9 mouse cellular contexts compared by ENCODE assay signal in the genomic region with DNA sequence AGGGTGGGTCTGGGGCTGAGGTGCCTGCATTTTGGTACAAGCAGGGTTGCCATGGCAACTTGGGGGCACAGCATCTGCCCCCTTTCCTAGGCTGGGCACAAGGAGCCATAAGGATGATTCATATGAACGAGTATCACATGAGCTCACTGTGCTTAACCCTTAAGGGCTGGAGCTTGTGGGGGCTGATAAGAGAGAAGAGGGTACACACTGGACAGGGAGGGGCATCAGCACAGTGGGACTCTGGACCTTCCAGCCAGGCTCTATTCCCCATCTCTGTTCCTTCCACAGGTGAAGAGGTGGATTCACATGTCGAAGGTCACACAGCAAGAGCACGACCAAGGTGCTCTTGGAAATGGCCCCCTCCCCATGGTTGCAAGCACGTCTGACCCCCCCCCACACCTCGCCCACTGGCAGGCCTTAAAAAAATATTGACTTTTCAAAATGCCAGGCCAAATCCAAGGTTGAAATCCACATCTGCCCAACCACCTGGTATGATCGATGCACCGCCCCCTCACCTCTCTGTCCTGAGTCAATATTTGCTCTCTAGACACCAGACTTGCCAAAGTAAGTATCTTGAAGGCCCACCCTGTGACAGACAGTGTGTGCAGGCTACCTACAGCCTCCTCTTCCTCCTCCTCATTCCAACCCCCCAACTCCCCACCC. TPM values are rescaled to one million over a fixed set of nuclear protein-coding genes. Genes with fewer than 3 reads are reported as not detected.
DNase-seq lines count a peak whose midpoint lies in the region; ATAC-seq and TF ChIP-seq lines count a peak whose summit lies in the region.
"Had no signal": no experiment of that assay in that cellular context is flagged by ENCODE, and none has a peak within 500 bp of the region (broad histone marks: within the 10 kb centered on the region; RNA-seq: fewer than 3 reads in every experiment).

No protein-coding gene starts in this region.

- no peak for DNase-seq in heart, postnatal 25 days (ENCODE audit: low spot score)
- no peak for DNase-seq in hindbrain, embryonic 11.5 days (ENCODE audit: low spot score)
- DNase-seq in midbrain, embryonic 10.5 days (ENCODE audit: low spot score): no peak
- DNase-seq in embryo, embryonic 11 days: no peak
- no peak for DNase-seq in cerebellum, adult 11 months
- DNase-seq: cerebellum, adult 9-11 months had no signal

- peaks cover 27 to 44% of the 10 kb centered on the region in 2 experiments for H3K4me1 ChIP-seq in heart, embryonic 14.5 days (ENCODE audit: control insufficient read depth in 2 of 2, insufficient read depth in 2 of 2, low read length in 2 of 2)
- peaks cover 18% of the 10 kb centered on the region for H3K4me1 ChIP-seq in bone marrow macrophage, adult 2 months (ENCODE audit: control insufficient read depth, insufficient read depth, low read length)
- peaks cover 13% of the 10 kb centered on the region for H3K4me1 ChIP-seq in hindbrain, embryonic 11.5 days (replicated peaks; ENCODE audit: control insufficient read depth, insufficient read depth, low read length)
- peaks cover 49% of the 10 kb centered on the region for H3K4me1 ChIP-seq in midbrain, embryonic 10.5 days

- peaks cover 6% of the 10 kb centered on the region; the same call in 1 of the 2 replicates for H3K9me3 ChIP-seq in heart, embryonic 14.5 days (ENCODE audit: control insufficient read depth, low read length)
- no peaks in the 10 kb centered on the region for H3K9me3 ChIP-seq in hindbrain, embryonic 11.5 days (ENCODE audit: control insufficient read depth, low read length)
- H3K9me3 ChIP-seq in midbrain, embryonic 10.5 days (replicated peaks): no peaks in the 10 kb centered on the region

- ATAC-seq in heart, embryonic 14.5 days (ENCODE audit: insufficient number of reproducible peaks, insufficient read depth, low FRiP score, low read depth): no peak
- ATAC-seq in hindbrain, embryonic 11.5 days (ENCODE audit: low FRiP score): peak; percentile 6; the same call in 1 of the 2 replicates
- ATAC-seq in monocyte, adult 5-6 weeks (replicated peaks; ENCODE audit: insufficient number of reproducible peaks, low FRiP score, low TSS enrichment, poor library complexity, severe bottlenecking): no peak

- H3K27ac ChIP-seq in heart, embryonic 14.5 days (replicated peaks in 1 of 2; ENCODE audit: control insufficient read depth in 1 of 2, insufficient read depth in 1 of 2, low read depth in 2 of 2, low read length in 2 of 2): peak overlapping the region; percentile 91 to 98
- H3K27ac ChIP-seq in bone marrow macrophage, adult 2 months (ENCODE audit: insufficient read depth, low read depth, low read length): no peak overlapping the region
- H3K27ac ChIP-seq in hindbrain, embryonic 11.5 days (ENCODE audit: low read depth, low read length): no peak overlapping the region
- peak overlapping the region; percentile 65 for H3K27ac ChIP-seq in midbrain, embryonic 10.5 days (replicated peaks)

- peak overlapping the region; percentile 66 to 81 for H3K4me3 ChIP-seq in heart, embryonic 14.5 days (ENCODE audit: control insufficient read depth in 1 of 2, insufficient read depth in 1 of 2, low read depth in 1 of 2, low read length in 2 of 2)
- peak overlapping the region; percentile 75 for H3K4me3 ChIP-seq in bone marrow macrophage, adult 2 months (ENCODE audit: insufficient read depth, low read length)
- peak overlapping the region; percentile 36 for H3K4me3 ChIP-seq in hindbrain, embryonic 11.5 days (ENCODE audit: low read depth, low read length)
- H3K4me3 ChIP-seq in midbrain, embryonic 10.5 days: peak overlapping the region; percentile 60

- peaks cover 6% of the 10 kb centered on the region; the same call in 1 of the 2 replicates for H3K36me3 ChIP-seq in heart, embryonic 14.5 days (ENCODE audit: control insufficient read depth, insufficient read depth, low read length)
- H3K36me3 ChIP-seq in hindbrain, embryonic 11.5 days (ENCODE audit: control insufficient read depth, insufficient read depth, low read length): no peaks in the 10 kb centered on the region
- H3K36me3 ChIP-seq in midbrain, embryonic 10.5 days: no peaks in the 10 kb centered on the region

- peak overlapping the region; percentile 96 for H3K9ac ChIP-seq in heart, embryonic 14.5 days (ENCODE audit: low read length)
- 0 out of 2 replicates have a peak overlapping the region, but pooled peaks have one; percentile 44 for H3K9ac ChIP-seq in hindbrain, embryonic 11.5 days (ENCODE audit: low read depth, low read length)

- H3K27me3 ChIP-seq in heart, embryonic 14.5 days (ENCODE audit: control insufficient read depth, insufficient read depth, low read length): no peaks in the 10 kb centered on the region
- peaks cover 22% of the 10 kb centered on the region for H3K27me3 ChIP-seq in hindbrain, embryonic 11.5 days (ENCODE audit: control insufficient read depth, insufficient read depth, low read length)
- peaks cover 58% of the 10 kb centered on the region for H3K27me3 ChIP-seq in midbrain, embryonic 10.5 days (ENCODE audit: low read depth, poor library complexity, severe bottlenecking)

- intact Hi-C loops in heart, postnatal 25 days (cut with DNase I): loop anchor here (2.0 kb wide), 2 partner anchors 14 to 30 kb away; no protein-coding TSS in a partner anchor

- 62% methylated on average over 7 of the region's 7 CpGs for WGBS in heart, embryonic 14.5 days
- WGBS in hindbrain, embryonic 11.5 days: 66% methylated on average over 7 of the region's 7 CpGs
- 60% methylated on average over 7 of the region's 7 CpGs for WGBS in midbrain, embryonic 10.5 days

- peak overlapping the region; percentile 91 for H3K4me2 ChIP-seq in heart, embryonic 14.5 days (ENCODE audit: low read length)
- H3K4me2 ChIP-seq in hindbrain, embryonic 11.5 days (replicated peaks; ENCODE audit: low read depth, low read length): peak overlapping the region; percentile 87

- TF ChIP-seq CTCF in bone marrow macrophage, adult 2 months (IDR thresholded peaks at IDR 0.05; ENCODE audit: low read depth, low read length): no peak

- TF ChIP-seq POLR2A in bone marrow macrophage, adult 2 months (IDR thresholded peaks at IDR 0.05; ENCODE audit: borderline replicate concordance, low read depth, low read length): no peak

RNA-seq across cellular contexts. Expression of a gene that starts 57.8 kb away (rescaled TPM):
- 0.91 and 1.1 TPM in 2 replicates for polyA plus RNA-seq in heart, embryonic 14.5 days (2014; fragmentation: Nextera tagmentation; extraction: Ambion mirVana)
- 1 to 10 TPM; 1.3 to 2.0 TPM for total RNA-seq in heart, postnatal 25 days (2021)
- not detected in 2 replicates for polyA plus RNA-seq in bone marrow macrophage, adult 2 months (2012; ENCODE audit: insufficient read depth, insufficient read length, missing spikeins)
- polyA plus RNA-seq in hindbrain, embryonic 11.5 days (2014; fragmentation: Nextera tagmentation; extraction: Ambion mirVana): 0.31 and 0.85 TPM in 2 replicates
- polyA plus RNA-seq in midbrain, embryonic 10.5 days (2016; fragmentation: Nextera tagmentation; extraction: Ambion mirVana): 0.40 and 2.0 TPM in 2 replicates
- not detected in 3 replicates for total RNA-seq in monocyte, adult 5-6 weeks (2017)

Comparison
In these comparisons a context has a peak if more than half of its experiments do, and no peak if none do; other contexts are left out.
1. H3K27ac ChIP-seq: peak in heart, embryonic 14.5 days (2 of 2) and midbrain, embryonic 10.5 days (single experiment); none in bone marrow macrophage, adult 2 months (single experiment) and hindbrain, embryonic 11.5 days (single experiment).
2. Peak in every context shown above with its lines, with median percentiles within 50 percentile points of each other: H3K4me3 ChIP-seq.